In the genomic region with DNA sequence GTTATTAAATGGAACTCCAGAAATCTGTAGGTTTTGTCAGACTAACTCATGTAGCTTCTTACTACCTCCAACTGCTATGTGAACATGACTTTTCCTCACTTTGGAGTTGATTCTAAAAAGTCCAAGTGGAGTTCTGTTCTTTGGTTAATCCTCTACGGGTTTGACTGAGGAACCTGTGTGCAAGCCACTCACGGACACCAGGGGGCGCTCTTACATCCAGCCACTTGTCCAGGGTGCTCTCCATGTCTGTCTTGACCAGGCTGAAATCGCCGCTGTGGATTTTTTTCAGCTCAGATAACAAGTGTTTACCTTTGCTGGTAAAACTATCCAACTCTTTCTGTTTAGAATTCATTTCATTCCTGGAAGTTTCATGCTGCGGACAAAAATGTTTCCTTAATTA, we compare ENCODE assay signal across 8 mouse cellular contexts.
DNase-seq lines count a peak whose midpoint lies in the region; ATAC-seq and TF ChIP-seq lines count a peak whose summit lies in the region.

No protein-coding gene starts in this region.

- 12% methylated on average over 6 of the region's 6 CpGs for WGBS in large intestine, adult 2 months
- 9% methylated on average over 6 of the region's 6 CpGs for WGBS in lung, postnatal 0 days

- no peak overlapping the region for H3ac ChIP-seq in C2C12 (ENCODE audit: control insufficient read depth, insufficient read length, low read depth)

- TF ChIP-seq CTCF in C2C12 (IDR thresholded peaks at IDR 0.05; ENCODE audit: control insufficient read depth, insufficient read depth, insufficient read length), result peak; percentile 31
- TF ChIP-seq CTCF in lung, postnatal 0 days (IDR thresholded peaks at IDR 0.05), result peak; percentile 84

- no peak for TF ChIP-seq EP300 in lung, postnatal 0 days (IDR thresholded peaks at IDR 0.05)

- DNase-seq in R1 (ENCODE audit: low read depth, low spot score), result peak; percentile 77
- peak; percentile 83 to 85 for DNase-seq in cerebellum, postnatal 14 days
- peak; percentile 53 to 58 for DNase-seq in gastrocnemius, postnatal 36 days
- peak; percentile 13 for DNase-seq in large intestine, adult 2 months (ENCODE audit: low read depth, low spot score)
- peak; percentile 68 for DNase-seq in lung, postnatal 0 days (ENCODE audit: low spot score)
- DNase-seq in right cerebral cortex, postnatal 14 days, result peak; percentile 73
- DNase-seq in urinary bladder, postnatal 14 days (ENCODE audit: low spot score), result peak; percentile 75

- H3K4me1 ChIP-seq in lung, postnatal 0 days (ENCODE audit: insufficient read depth, low read depth, low read length), result no peaks in the 10 kb centered on the region

- no peaks in the 10 kb centered on the region for H3K36me3 ChIP-seq in C2C12 (ENCODE audit: control insufficient read depth, insufficient read depth)
- no peaks in the 10 kb centered on the region for H3K36me3 ChIP-seq in lung, postnatal 0 days (ENCODE audit: insufficient read depth, low read length)

- no peaks in the 10 kb centered on the region for H3K79me3 ChIP-seq in C2C12 (ENCODE audit: low read depth)

- H3K27me3 ChIP-seq in C2C12 (ENCODE audit: control insufficient read depth, insufficient read depth, insufficient read length), result no peaks in the 10 kb centered on the region
- no peaks in the 10 kb centered on the region for H3K27me3 ChIP-seq in lung, postnatal 0 days (replicated peaks; ENCODE audit: insufficient read depth, low read length)

- H3K9me3 ChIP-seq in lung, postnatal 0 days (ENCODE audit: low read length), result no peaks in the 10 kb centered on the region

- no peak overlapping the region for H3K27ac ChIP-seq in lung, postnatal 0 days (ENCODE audit: low read length)

- no peak overlapping the region for H3K4me2 ChIP-seq in lung, postnatal 0 days (replicated peaks; ENCODE audit: low read depth, low read length)

- intact Hi-C loops in gastrocnemius, postnatal 36 days (cut with DNase I), result no loop called here

- no peaks in the 10 kb centered on the region for H3K79me2 ChIP-seq in C2C12 (ENCODE audit: control insufficient read depth, insufficient read depth)

- ATAC-seq in lung, postnatal 0 days, result no peak; the same call in 1 of the 2 replicates

- H3K4me3 ChIP-seq in C2C12 (ENCODE audit: insufficient read depth, poor library complexity, severe bottlenecking), result no peak overlapping the region
- H3K4me3 ChIP-seq in lung, postnatal 0 days (ENCODE audit: low read depth, low read length), result no peak overlapping the region

- no peak overlapping the region for H3K9ac ChIP-seq in lung, postnatal 0 days (replicated peaks; ENCODE audit: low read depth)

TF ChIP-seq in C2C12, 6 proteins besides CTCF, POLR2A, EP300 and RAD21:
- no peak for TF ChIP-seq MYOG (IDR thresholded peaks at IDR 0.05; ENCODE audit: control insufficient read depth, extremely low read depth, insufficient read length)
- TF ChIP-seq MYOD1 (IDR thresholded peaks at IDR 0.05; ENCODE audit: control insufficient read depth, insufficient read length, low read depth), result no peak
- TF ChIP-seq USF1 (IDR thresholded peaks at IDR 0.05; ENCODE audit: low read depth), result no peak
- no peak for TF ChIP-seq FOSL1 (IDR thresholded peaks at IDR 0.05; ENCODE audit: insufficient read depth, low read length, poor library complexity, severe bottlenecking)

Comparison
In these comparisons a context has a peak if more than half of its experiments do, and no peak if none do; other contexts are left out.
1. DNase-seq: peak in every context shown above with its lines; median percentile 84 in cerebellum, postnatal 14 days; 77 in R1; 75 in urinary bladder, postnatal 14 days; 73 in right cerebral cortex, postnatal 14 days; 68 in lung, postnatal 0 days; 56 in gastrocnemius, postnatal 36 days; 13 in large intestine, adult 2 months.